Mouse (Mus musculus) left cerebral cortex, adult 2 months (tissue): ENCODE data around the gene Srr. TPM values are rescaled to one million over a fixed set of nuclear protein-coding genes. Genes with fewer than 3 reads are reported as not detected.
A peak's percentile ranks its signal among the peaks of the same experiment; 100 is the strongest.

ENCODE experiments used
- DNase-seq, 2 experiments: peaks; one replicate each; pipeline ENCODE4 v3.0.0; 2021 to 2022; ENCODE audit warnings: low spot score in 2 of 2, mixed read lengths in 1 of 2; ENCODE audit errors: extremely low spot score in 1 of 2
- H3K27ac ChIP-seq: fragments of 200-600 bp; 2 replicates; pipeline ENCODE4 v1.8.1; 2022
- H3K4me3 ChIP-seq: fragments of 200-600 bp; 2 replicates; pipeline ENCODE4 v1.8.1; 2022
- CTCF ChIP-seq: fragments of 200-600 bp; IDR thresholded peaks from 2 replicates; pipeline ENCODE4 v1.8.1; 2022; ENCODE audit warnings: antibody characterized with exemption, mild to moderate bottlenecking, moderate library complexity
- intact Hi-C: fragments of 180-260 bp; cut with DNase I; formaldehyde crosslinking; loops from one replicate; pipeline ENCODE4 v1.15.1; 2025
- microRNA-seq, 2 experiments: library from miRNA; unstranded; fragments of <30 nt; microRNA quantifications; one replicate each; pipeline ENCODE4 v1.2.0; 2021
- total RNA-seq, 2 experiments: library from RNA; stranded (reverse); gene quantifications; 2 replicates each; pipeline ENCODE4 v1.2.3; 2021

Srr gene
- total RNA-seq, 2 experiments from 2014 or later, result 81.8 to 85.3 TPM

DNA sequence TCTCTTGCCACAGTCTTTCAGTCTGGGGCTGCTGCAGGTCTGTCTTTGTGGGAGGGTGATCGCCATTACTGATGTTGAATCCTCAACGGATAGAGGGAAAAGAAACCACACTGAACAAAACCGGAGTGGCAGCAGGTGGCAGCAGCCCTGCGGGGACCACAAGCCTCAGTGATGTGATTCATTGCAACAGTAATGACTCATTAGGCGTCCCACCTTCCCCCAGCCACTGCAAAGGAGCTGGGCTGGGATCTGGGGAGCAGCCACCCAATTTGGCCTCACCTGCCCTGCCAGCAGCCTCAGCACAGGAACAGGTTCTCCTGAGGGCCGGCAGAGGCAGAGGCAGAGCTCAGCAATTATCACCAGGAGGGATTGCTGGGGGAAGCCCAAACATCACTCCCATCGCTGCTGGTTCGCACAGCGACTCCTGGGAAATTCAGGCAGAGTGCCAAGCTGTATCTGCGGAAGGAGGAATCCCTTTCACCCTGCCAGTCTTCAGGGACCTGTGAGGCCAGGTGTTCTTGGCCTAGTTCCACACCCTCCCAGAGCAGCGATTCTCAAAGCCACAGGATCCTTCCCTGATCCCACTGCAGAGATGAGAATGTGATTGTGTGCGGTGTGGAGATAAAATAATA, 54.6 kb downstream of the Srr start:
- Histone ChIP-seq H3K4me3 (no peak overlapping the region), H3K27ac (peak overlapping the region; percentile 28; the same call in 1 of the 2 replicates)
- intact Hi-C loops, result no loop called here
- DNase-seq, result peak; percentile 59 to 63
- TF ChIP-seq CTCF, result peak; percentile 38

DNA sequence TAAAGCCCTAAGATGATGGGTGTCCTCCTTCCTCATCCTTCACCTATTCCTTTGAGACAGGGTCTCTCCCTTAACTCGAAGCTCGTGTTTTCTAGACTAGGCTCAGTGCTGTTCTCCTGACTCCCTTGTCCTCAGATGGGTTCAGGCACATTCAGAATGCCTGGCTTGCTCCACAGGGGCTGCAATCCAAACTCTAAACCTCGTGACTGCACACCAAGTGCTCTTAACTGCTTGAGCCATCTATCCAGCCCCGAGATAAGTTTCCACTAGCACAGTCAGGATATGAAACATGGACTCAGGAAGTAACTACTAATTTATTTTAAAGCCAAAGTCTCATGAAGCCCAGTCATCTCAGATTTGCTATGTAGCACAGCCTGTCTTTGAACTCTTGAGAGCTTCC, 55.2 kb downstream of the Srr start:
- no peak for DNase-seq
- H3K27ac ChIP-seq, result no peak overlapping the region; the same call in 1 of the 2 replicates
- TF ChIP-seq CTCF, result no peak
- no peak overlapping the region for H3K4me3 ChIP-seq
- intact Hi-C loops, result no loop called here

DNA sequence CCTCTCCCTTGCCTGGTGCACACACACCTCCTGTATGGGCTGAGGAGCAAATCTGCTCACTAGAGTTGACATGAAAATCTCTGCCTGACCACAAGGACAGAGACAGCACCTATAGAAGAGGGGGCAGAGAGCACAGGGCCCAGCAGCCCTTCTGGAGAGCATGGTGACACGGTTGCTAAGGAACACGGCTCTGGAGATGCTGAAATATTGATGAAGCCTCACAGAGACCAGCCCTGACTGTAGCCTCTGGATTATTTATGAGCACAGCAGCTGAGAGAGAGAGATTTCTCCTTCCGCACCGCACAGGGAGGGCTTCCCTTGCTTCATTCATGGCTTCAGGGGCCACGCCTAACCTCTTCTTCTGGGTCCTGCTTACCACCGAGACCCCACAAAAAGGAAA, 56.1 kb downstream of the Srr start:
- Histone ChIP-seq H3K27ac (no peak overlapping the region), H3K4me3 (no peak overlapping the region)
- intact Hi-C loops, result no loop called here
- TF ChIP-seq CTCF, result no peak
- DNase-seq, result no peak

DNA sequence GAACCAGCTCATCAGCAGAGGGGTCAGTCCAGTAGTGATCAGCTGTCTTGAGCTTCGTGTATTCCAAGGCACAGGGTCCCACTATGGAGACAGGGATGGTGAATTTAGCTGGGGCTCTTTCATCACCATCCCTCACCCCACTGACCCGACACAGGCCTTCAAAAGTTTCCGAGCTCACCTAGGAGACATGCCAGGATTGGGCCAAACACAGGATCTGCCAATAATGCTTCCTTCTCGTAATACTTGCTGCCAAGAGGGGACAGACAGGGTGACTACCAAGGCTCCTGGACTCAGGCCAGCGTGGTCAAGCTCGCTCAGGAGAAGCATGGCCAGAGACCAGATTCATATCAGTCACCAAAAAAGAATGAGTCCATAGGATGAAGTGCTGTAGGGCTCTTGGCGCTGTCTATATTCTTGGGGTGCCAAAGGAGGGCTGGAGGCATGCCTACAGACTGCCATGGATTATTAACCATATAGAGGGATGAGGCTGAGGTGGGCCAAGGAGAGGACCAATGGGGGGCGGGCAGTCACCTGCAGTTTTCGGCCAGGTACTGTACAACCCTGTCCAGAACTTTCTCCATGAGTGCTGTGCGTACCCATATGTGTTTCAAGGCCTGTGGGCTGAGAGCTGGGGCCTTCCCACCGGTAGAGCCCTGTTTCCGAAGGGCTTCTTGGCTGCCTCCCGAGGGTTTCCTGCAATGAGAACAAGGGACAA, 57.5 kb downstream of the Srr start:
- Histone ChIP-seq H3K4me3 (no peak overlapping the region), H3K27ac (no peak overlapping the region)
- DNase-seq, result no peak
- no peak for TF ChIP-seq CTCF
- intact Hi-C loops, result no loop called here

DNA sequence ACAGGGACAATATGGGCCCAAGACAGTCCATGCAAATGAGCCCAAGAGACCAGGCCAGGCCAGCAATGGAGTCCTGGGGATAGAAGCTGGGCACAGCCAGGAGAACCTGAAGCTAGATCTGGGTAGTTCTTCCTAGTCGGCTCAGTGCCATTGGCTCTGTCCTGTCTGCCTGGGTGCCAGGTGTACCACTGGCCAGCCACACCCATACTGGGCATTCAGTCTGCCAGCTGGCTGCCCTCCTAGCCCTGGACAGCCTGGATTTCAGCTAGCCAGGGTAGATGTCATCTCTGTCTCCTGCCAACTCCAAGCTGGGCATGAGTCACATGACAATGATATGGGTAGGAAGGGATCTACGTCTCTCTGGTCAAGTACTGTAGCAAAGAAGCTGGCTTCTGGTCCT, 58.6 kb downstream of the Srr start:
- Histone ChIP-seq H3K27ac (no peak overlapping the region), H3K4me3 (no peak overlapping the region)
- intact Hi-C loops, result no loop called here
- no peak for TF ChIP-seq CTCF
- DNase-seq, result no peak

DNA sequence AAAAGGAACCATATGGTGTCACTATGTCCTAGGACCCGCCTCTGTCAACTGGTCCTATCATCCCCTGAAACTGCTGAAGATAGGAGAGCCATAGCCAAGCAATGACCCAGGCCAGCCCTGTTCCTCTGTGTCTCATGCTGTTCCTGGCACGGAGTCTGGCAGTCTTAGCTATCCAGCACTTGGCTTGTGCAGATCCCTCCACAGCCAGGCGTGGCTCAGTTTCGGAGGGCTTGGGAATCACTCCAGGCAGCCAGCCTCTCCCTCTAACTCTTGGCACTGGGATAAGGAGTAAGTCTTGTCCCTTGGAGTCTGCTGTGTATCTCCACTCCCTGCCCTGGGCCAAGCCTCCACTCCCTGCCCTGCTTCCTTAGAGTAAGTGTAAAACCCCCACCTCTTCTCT, 59.1 kb downstream of the Srr start:
- intact Hi-C loops, result no loop called here
- H3K4me3 ChIP-seq, result no peak overlapping the region
- DNase-seq, result no peak
- TF ChIP-seq CTCF, result no peak
- no peak overlapping the region for H3K27ac ChIP-seq

DNA sequence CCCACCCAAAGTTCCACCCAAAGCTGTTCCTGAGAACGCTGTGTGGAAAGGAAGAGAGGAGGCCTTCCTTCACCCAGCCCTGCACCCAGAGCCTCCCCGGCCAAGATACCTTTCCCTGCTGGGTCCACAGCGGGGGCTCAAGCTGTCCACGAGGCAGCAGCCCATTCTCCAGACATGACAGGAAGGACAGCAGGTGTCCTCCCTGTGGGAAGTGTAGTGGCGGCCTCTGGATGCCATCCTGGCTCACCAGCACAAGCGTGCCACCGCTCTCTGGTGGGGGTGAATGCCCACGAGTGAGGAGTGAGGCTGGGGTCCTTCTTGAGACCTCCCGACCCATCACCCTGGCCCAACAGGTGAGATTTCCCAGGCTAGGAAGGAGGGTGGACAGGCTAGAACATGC, 60.5 kb downstream of the Srr start:
- intact Hi-C loops, result no loop called here
- H3K4me3 ChIP-seq, result no peak overlapping the region
- DNase-seq, result no peak
- no peak overlapping the region for H3K27ac ChIP-seq
- no peak for TF ChIP-seq CTCF

DNA sequence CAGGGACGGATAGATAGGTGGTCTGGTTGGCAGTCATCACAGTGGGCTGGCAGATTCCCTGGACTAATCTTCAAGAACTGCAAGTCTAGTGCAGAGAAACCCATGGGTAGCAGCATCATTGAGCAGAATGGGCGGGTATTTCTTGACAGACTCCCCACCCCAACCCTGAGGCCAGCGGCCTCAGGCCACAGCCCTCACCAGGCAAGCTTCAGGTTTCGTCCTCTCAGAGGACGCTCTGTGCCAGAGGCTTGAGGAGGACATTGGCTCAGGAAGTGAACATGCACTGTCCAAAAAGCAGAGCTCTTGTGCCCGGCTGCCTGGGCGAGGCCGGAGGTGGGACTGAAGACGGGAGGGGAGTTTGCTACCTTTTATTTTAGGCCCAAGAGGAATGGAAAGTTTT, 61.3 kb downstream of the Srr start:
- no peak for TF ChIP-seq CTCF
- Histone ChIP-seq H3K4me3 (no peak overlapping the region), H3K27ac (no peak overlapping the region)
- no peak for DNase-seq
- intact Hi-C loops, result no loop called here

DNA sequence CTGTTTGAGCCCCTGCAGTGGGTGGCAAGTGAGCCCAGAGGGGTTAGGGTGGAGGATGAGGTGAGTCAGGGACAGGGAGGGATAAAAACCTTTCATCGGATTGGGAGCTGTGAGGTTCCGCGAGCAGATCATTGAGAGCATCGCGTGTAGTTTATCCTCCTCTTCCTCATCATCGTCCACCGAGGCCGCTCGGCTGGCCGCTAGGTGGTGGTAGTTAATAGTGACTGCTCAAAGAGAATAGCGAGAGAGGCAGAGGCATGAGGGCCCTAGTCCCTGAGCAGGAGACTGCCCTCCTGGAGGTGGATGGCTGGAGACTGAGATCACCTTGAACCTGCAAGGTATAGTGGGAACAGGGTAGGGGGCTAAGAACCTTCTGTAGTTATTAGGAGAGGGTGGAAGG, 62.3 kb downstream of the Srr start:
- intact Hi-C loops, result no loop called here
- Histone ChIP-seq H3K4me3 (no peak overlapping the region), H3K27ac (no peak overlapping the region)
- DNase-seq, result no peak
- TF ChIP-seq CTCF, result peak; percentile 50

DNA sequence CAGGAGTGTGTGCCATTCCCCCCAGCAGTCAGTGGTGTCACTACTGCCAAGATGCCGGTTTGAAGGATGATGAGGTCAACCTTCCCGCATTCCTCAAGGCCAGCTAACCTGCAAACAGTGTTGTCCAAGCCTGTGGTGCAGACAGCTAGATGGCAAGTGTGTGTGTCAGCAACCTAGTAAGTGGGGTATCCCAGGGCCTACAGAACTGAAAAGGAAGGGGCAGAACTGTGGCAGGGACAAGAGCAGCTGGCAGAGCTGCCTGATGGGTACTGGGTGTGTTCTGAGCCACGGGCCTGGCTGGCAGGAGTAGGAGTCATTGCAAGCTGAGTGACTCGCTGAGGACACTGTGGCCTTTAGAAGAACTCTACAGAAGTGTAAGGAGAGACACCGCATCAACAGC, 63.6 kb downstream of the Srr start:
- TF ChIP-seq CTCF, result no peak
- Histone ChIP-seq H3K4me3 (no peak overlapping the region), H3K27ac (no peak overlapping the region)
- intact Hi-C loops, result no loop called here
- no peak for DNase-seq

DNA sequence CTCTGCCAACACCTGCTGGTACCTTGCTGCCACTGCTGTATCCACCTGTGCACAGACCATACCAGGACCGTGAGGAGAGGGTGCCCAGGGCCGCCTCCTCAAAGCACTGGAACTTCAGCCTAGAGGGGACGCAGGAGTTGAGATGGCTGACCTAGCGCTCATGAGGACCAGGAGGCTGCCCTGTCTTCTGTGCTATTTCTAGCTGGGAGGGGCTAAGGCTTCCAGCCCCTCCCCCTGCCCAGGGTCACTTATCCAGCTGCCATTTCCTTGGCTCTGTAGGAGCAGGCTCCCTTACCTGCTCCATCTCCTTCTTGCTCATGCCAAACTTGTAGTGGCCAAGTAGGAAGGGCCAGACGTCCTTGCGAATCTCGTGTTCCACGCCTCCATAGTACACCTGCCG, 68.0 kb downstream of the Srr start:
- intact Hi-C loops, result no loop called here
- DNase-seq, result no peak
- no peak overlapping the region for H3K27ac ChIP-seq
- no peak overlapping the region for H3K4me3 ChIP-seq
- no peak for TF ChIP-seq CTCF

Small RNA genes lying within 50 kb of the gene (microRNA-seq; reads per million reads assigned to microRNA genes)
- 0.49 to 1.9 reads per million in 2 experiments for gene Mir6926

Other genes starting within 250 kb of the Srr start
- 100 to 1,000 TPM; 372 to 402 TPM for gene Pafah1b1, start 201.3 kb downstream of the Srr start, total RNA-seq
- 10 to 100 TPM; 26.0 to 27.2 TPM for gene Mettl16, start 155.1 kb downstream of the Srr start, total RNA-seq
- 10 to 100 TPM; 32.4 to 37.3 TPM for gene Mnt, start 95.0 kb downstream of the Srr start, total RNA-seq
- gene Sgsm2, start 28.9 kb downstream of the Srr start, total RNA-seq, result 10 to 100 TPM; 83.1 to 94.5 TPM
- 10 to 100 TPM; 28.2 to 34.0 TPM for gene Tsr1, start 27.9 kb downstream of the Srr start, total RNA-seq
- gene Smg6, start 125 bp downstream of the Srr start, total RNA-seq, result 10 to 100 TPM; 30.9 to 32.6 TPM
- 1 to 10 TPM; 3.3 to 3.9 TPM for gene Hic1, start 243.6 kb upstream of the Srr start, total RNA-seq